Mouse (Mus musculus) small intestine, adult 2 months (tissue): ENCODE measurements around the gene 4930451I11Rik.

Source experiments
- CTCF ChIP-seq: fragments of 200-500 bp; IDR thresholded peaks from 2 replicates; pipeline ENCODE4 v1.5.1; 2012; ENCODE audit warnings: low read depth, mild to moderate bottlenecking, control low read depth, inconsistent platforms, low read length, moderate library complexity, mixed read lengths; ENCODE audit not compliant: insufficient replicate concordance, insufficient read length; ENCODE audit errors: extremely low read depth
- POLR2A ChIP-seq: fragments of 200-500 bp; IDR thresholded peaks from 2 replicates; pipeline ENCODE4 v1.6.1; 2012; ENCODE audit warnings: low read depth, mild to moderate bottlenecking, control low read depth, inconsistent platforms, low read length, moderate library complexity

GRCm38 (mm10) chr7:126825952-126826351, 5.5 kb downstream of the 4930451I11Rik start:
- TF ChIP-seq POLR2A (no peak), CTCF (no peak)
